Mouse (Mus musculus): ENCODE data around the gene 4931422A03Rik. TPM values are rescaled to one million over a fixed set of nuclear protein-coding genes. Genes with fewer than 3 reads are reported as not detected.
A peak's percentile ranks its signal among the peaks of the same experiment; 100 is the strongest.

4931422A03Rik gene
- polyA plus RNA-seq, 1 experiment, result 0.19 TPM

GRCm38 (mm10) chr2:103968919-103969436, 59.2 kb downstream of the 4931422A03Rik start:
- H3K4me2 ChIP-seq (ENCODE audit: low read depth), result peak overlapping the region; percentile 75
- peak overlapping the region; percentile 8 for H3K4me3 ChIP-seq
- TF ChIP-seq CEBPB (IDR thresholded peaks at IDR 0.05; ENCODE audit: insufficient read depth, poor library complexity, severe bottlenecking) (no peak), REST (IDR thresholded peaks at IDR 0.05; ENCODE audit: insufficient read depth, insufficient read length) (no peak), MYOG (IDR thresholded peaks at IDR 0.05; ENCODE audit: control insufficient read depth in 1 of 3, insufficient read depth in 1 of 3, insufficient read length in 2 of 3, low read depth in 2 of 3) (no peak), USF1 (IDR thresholded peaks at IDR 0.05; ENCODE audit: low read depth) (no peak), SRF (IDR thresholded peaks at IDR 0.05; ENCODE audit: control insufficient read depth, insufficient read length, low read depth) (no peak), MAX (IDR thresholded peaks at IDR 0.05; ENCODE audit: low read depth) (no peak), E2F4 (IDR thresholded peaks at IDR 0.05; ENCODE audit: insufficient read depth) (no peak), TCF3 (IDR thresholded peaks at IDR 0.05; ENCODE audit: insufficient read length, low read depth) (no peak), MYOD1 (IDR thresholded peaks at IDR 0.05; ENCODE audit: control insufficient read depth in 1 of 3, insufficient read length in 2 of 3, low read depth in 2 of 3) (no peak), POLR2A (IDR thresholded peaks at IDR 0.05; ENCODE audit: insufficient read length, low read depth) (no peak), POLR2AphosphoS2 (IDR thresholded peaks at IDR 0.05; ENCODE audit: insufficient read length, low read depth) (no peak), TCF12 (IDR thresholded peaks at IDR 0.05; ENCODE audit: insufficient read depth, poor library complexity, severe bottlenecking) (no peak)
- H3K27me3 ChIP-seq (ENCODE audit: control insufficient read depth, insufficient read depth, insufficient read length), result peaks cover 67% of the 10 kb centered on the region
- no peak overlapping the region for H3ac ChIP-seq (ENCODE audit: control insufficient read depth, insufficient read length)
- no peaks in the 10 kb centered on the region for H3K79me2 ChIP-seq (ENCODE audit: control insufficient read depth, insufficient read depth)
- H3K36me3 ChIP-seq (ENCODE audit: control insufficient read depth, insufficient read depth), result no peaks in the 10 kb centered on the region

GRCm38 (mm10) chr2:103968186-103968585, 60.0 kb downstream of the 4931422A03Rik start:
- peaks cover 60% of the 10 kb centered on the region for H3K27me3 ChIP-seq (ENCODE audit: control insufficient read depth, insufficient read depth, insufficient read length)
- H3K4me3 ChIP-seq, result no peak overlapping the region
- no peaks in the 10 kb centered on the region for H3K36me3 ChIP-seq (ENCODE audit: control insufficient read depth, insufficient read depth)
- no peak for TF ChIP-seq TCF3 (IDR thresholded peaks at IDR 0.05; ENCODE audit: insufficient read length, low read depth)
- TF ChIP-seq CEBPB (IDR thresholded peaks at IDR 0.05; ENCODE audit: insufficient read depth, poor library complexity, severe bottlenecking), result no peak
- no peak for TF ChIP-seq MYOG (IDR thresholded peaks at IDR 0.05; ENCODE audit: control insufficient read depth in 1 of 3, insufficient read depth in 1 of 3, insufficient read length in 2 of 3, low read depth in 2 of 3)
- TF ChIP-seq USF1 (IDR thresholded peaks at IDR 0.05; ENCODE audit: low read depth), result no peak
- TF ChIP-seq POLR2A (IDR thresholded peaks at IDR 0.05; ENCODE audit: insufficient read length, low read depth), result no peak
- no peak for TF ChIP-seq MYOD1 (IDR thresholded peaks at IDR 0.05; ENCODE audit: control insufficient read depth in 1 of 3, insufficient read length in 2 of 3, low read depth in 2 of 3)
- TF ChIP-seq MAX (IDR thresholded peaks at IDR 0.05; ENCODE audit: low read depth), result no peak
- no peak for TF ChIP-seq REST (IDR thresholded peaks at IDR 0.05; ENCODE audit: insufficient read depth, insufficient read length)
- TF ChIP-seq E2F4 (IDR thresholded peaks at IDR 0.05; ENCODE audit: insufficient read depth), result no peak
- TF ChIP-seq TCF12 (IDR thresholded peaks at IDR 0.05; ENCODE audit: insufficient read depth, poor library complexity, severe bottlenecking), result no peak
- TF ChIP-seq POLR2AphosphoS2 (IDR thresholded peaks at IDR 0.05; ENCODE audit: insufficient read length, low read depth), result no peak
- TF ChIP-seq SRF (IDR thresholded peaks at IDR 0.05; ENCODE audit: control insufficient read depth, insufficient read length, low read depth), result no peak
- H3K79me2 ChIP-seq (ENCODE audit: control insufficient read depth, insufficient read depth), result no peaks in the 10 kb centered on the region
- H3ac ChIP-seq (ENCODE audit: control insufficient read depth, insufficient read length), result no peak overlapping the region
- H3K4me2 ChIP-seq (ENCODE audit: low read depth), result no peak overlapping the region

- Histone ChIP-seq H3K4me3 (no peak overlapping the region), H3ac (ENCODE audit: control insufficient read depth, insufficient read length) (no peak overlapping the region), H3K4me2 (ENCODE audit: low read depth) (no peak overlapping the region), H3K36me3 (ENCODE audit: control insufficient read depth, insufficient read depth) (no peaks in the 10 kb centered on the region), H3K27me3 (ENCODE audit: control insufficient read depth, insufficient read depth, insufficient read length) (peaks cover 47% of the 10 kb centered on the region), H3K79me2 (ENCODE audit: control insufficient read depth, insufficient read depth) (no peaks in the 10 kb centered on the region)
- TF ChIP-seq TCF3 (IDR thresholded peaks at IDR 0.05; ENCODE audit: insufficient read length, low read depth) (no peak), E2F4 (IDR thresholded peaks at IDR 0.05; ENCODE audit: insufficient read depth) (no peak), TCF12 (IDR thresholded peaks at IDR 0.05; ENCODE audit: insufficient read depth, poor library complexity, severe bottlenecking) (no peak), MYOG (IDR thresholded peaks at IDR 0.05; ENCODE audit: control insufficient read depth in 1 of 3, insufficient read depth in 1 of 3, insufficient read length in 2 of 3, low read depth in 2 of 3) (no peak), POLR2A (IDR thresholded peaks at IDR 0.05; ENCODE audit: insufficient read length, low read depth) (no peak), MYOD1 (IDR thresholded peaks at IDR 0.05; ENCODE audit: control insufficient read depth in 1 of 3, insufficient read length in 2 of 3, low read depth in 2 of 3) (no peak), USF1 (IDR thresholded peaks at IDR 0.05; ENCODE audit: low read depth) (no peak), POLR2AphosphoS2 (IDR thresholded peaks at IDR 0.05; ENCODE audit: insufficient read length, low read depth) (no peak), CEBPB (IDR thresholded peaks at IDR 0.05; ENCODE audit: insufficient read depth, poor library complexity, severe bottlenecking) (no peak), SRF (IDR thresholded peaks at IDR 0.05; ENCODE audit: control insufficient read depth, insufficient read length, low read depth) (no peak), MAX (IDR thresholded peaks at IDR 0.05; ENCODE audit: low read depth) (no peak), REST (IDR thresholded peaks at IDR 0.05; ENCODE audit: insufficient read depth, insufficient read length) (no peak)
These were observed 62.8 kb downstream of the 4931422A03Rik start for GRCm38 (mm10) chr2:103965391-103965790.

GRCm38 (mm10) chr2:103962349-103962748, 65.8 kb downstream of the 4931422A03Rik start:
- no peaks in the 10 kb centered on the region for H3K36me3 ChIP-seq (ENCODE audit: control insufficient read depth, insufficient read depth)
- H3K4me2 ChIP-seq (ENCODE audit: low read depth), result no peak overlapping the region
- no peak overlapping the region for H3K4me3 ChIP-seq
- TF ChIP-seq MYOG (IDR thresholded peaks at IDR 0.05; ENCODE audit: control insufficient read depth in 1 of 3, insufficient read depth in 1 of 3, insufficient read length in 2 of 3, low read depth in 2 of 3) (no peak), REST (IDR thresholded peaks at IDR 0.05; ENCODE audit: insufficient read depth, insufficient read length) (no peak), POLR2A (IDR thresholded peaks at IDR 0.05; ENCODE audit: insufficient read length, low read depth) (no peak), CEBPB (IDR thresholded peaks at IDR 0.05; ENCODE audit: insufficient read depth, poor library complexity, severe bottlenecking) (no peak), POLR2AphosphoS2 (IDR thresholded peaks at IDR 0.05; ENCODE audit: insufficient read length, low read depth) (no peak)
- no peak overlapping the region for H3ac ChIP-seq (ENCODE audit: control insufficient read depth, insufficient read length)
- peaks cover 52% of the 10 kb centered on the region for H3K27me3 ChIP-seq (ENCODE audit: control insufficient read depth, insufficient read depth, insufficient read length)
- H3K79me2 ChIP-seq (ENCODE audit: control insufficient read depth, insufficient read depth), result no peaks in the 10 kb centered on the region

Data from myocyte (in vitro differentiated cells).